Mouse (Mus musculus) spleen, adult 2 months (tissue): Measurements from ENCODE around the gene Ifitm6. TPM values are rescaled to one million over a fixed set of nuclear protein-coding genes. Genes with fewer than 3 reads are reported as not detected.

Source experiments
- DNase-seq, 2 experiments: peaks; one replicate each; pipeline versions ENCODE4 v3.0.0 to v3.0.0-alpha.2; 2012 to 2021; ENCODE audit warnings: low spot score in 2 of 2, low read depth in 1 of 2
- H3K27ac ChIP-seq: fragments of 200-500 bp; 2 replicates; pipeline ENCODE4 v1.5.1; 2012; ENCODE audit warnings: low read length, inconsistent platforms; ENCODE audit not compliant: insufficient read depth
- H3K27me3 ChIP-seq: fragments of 200-500 bp; 2 replicates; pipeline ENCODE4 v1.6.1; 2012; ENCODE audit warnings: mild to moderate bottlenecking, moderate library complexity, low read length, inconsistent platforms; ENCODE audit not compliant: control insufficient read depth, insufficient read depth
- H3K36me3 ChIP-seq: fragments of 200-500 bp; 2 replicates; pipeline ENCODE4 v1.6.1; 2012; ENCODE audit warnings: mild to moderate bottlenecking, low read length, inconsistent platforms; ENCODE audit not compliant: control insufficient read depth, insufficient read depth
- H3K4me1 ChIP-seq: fragments of 200-500 bp; 2 replicates; pipeline ENCODE4 v1.6.1; 2011; ENCODE audit warnings: inconsistent platforms; ENCODE audit not compliant: control insufficient read depth, insufficient read depth, insufficient read length
- H3K4me3 ChIP-seq: fragments of 200-500 bp; 2 replicates; pipeline ENCODE4 v1.5.1; 2011; ENCODE audit warnings: mild to moderate bottlenecking, inconsistent platforms; ENCODE audit not compliant: insufficient read depth, insufficient read length; ENCODE audit errors: extremely low read depth
- CTCF ChIP-seq: fragments of 200-500 bp; IDR thresholded peaks from 2 replicates; pipeline ENCODE4 v1.5.1; 2011; ENCODE audit warnings: mild to moderate bottlenecking, inconsistent platforms; ENCODE audit not compliant: insufficient read depth, insufficient read length, insufficient replicate concordance; ENCODE audit errors: extremely low read depth
- POLR2A ChIP-seq: fragments of 200-500 bp; IDR thresholded peaks from 2 replicates; pipeline ENCODE4 v1.6.1; 2011; ENCODE audit warnings: low read depth, low read length, inconsistent platforms
- WGBS: fragments of 180-500 bp; shearing (Covaris S2); methylation state at CpG from one replicate; pipeline ENCODE4 v1.1.7; 2018; 5-methylcytosine and 5-hydroxymethylcytosine counted together
- polyA plus RNA-seq: library from polyadenylated mRNA; depleted of rRNA; stranded (reverse); fragments of >200 nt; gene quantifications from 2 replicates; pipeline ENCODE4 v1.2.3, GENCODE M21; 2012

Gene Ifitm6
- polyA plus RNA-seq, 1 experiment = 25.5 TPM

DNA sequence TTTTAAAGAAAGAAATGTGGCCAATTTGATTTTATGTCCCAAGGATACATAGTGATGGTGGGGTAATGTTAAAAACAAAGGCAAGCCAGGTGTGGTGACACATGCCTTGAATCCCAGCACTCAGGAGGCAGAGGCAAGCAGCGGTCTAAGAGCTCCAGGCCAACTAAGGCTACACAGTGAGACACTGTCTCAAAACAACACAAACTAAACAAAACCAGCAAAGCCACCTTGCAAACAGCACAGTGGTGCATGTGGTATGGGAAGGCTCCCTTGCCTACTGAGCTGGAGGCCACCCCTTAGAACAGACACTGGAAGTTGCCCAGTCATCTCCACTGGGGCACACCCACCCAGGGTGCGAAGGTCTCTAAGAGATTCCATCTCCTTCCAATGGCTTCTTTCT, 42.2 kb upstream of the Ifitm6 start:
- Histone ChIP-seq H3K4me1 (peaks cover 10% of the 10 kb centered on the region), H3K27ac (no peak overlapping the region), H3K27me3 (peaks cover 15% of the 10 kb centered on the region), H3K36me3 (no peaks in the 10 kb centered on the region), H3K4me3 (no peak overlapping the region)
- DNase-seq = no peak
- TF ChIP-seq POLR2A = no peak
- TF ChIP-seq CTCF = no peak
- WGBS = 79% methylated on average over 2 of the region's 2 CpGs

DNA sequence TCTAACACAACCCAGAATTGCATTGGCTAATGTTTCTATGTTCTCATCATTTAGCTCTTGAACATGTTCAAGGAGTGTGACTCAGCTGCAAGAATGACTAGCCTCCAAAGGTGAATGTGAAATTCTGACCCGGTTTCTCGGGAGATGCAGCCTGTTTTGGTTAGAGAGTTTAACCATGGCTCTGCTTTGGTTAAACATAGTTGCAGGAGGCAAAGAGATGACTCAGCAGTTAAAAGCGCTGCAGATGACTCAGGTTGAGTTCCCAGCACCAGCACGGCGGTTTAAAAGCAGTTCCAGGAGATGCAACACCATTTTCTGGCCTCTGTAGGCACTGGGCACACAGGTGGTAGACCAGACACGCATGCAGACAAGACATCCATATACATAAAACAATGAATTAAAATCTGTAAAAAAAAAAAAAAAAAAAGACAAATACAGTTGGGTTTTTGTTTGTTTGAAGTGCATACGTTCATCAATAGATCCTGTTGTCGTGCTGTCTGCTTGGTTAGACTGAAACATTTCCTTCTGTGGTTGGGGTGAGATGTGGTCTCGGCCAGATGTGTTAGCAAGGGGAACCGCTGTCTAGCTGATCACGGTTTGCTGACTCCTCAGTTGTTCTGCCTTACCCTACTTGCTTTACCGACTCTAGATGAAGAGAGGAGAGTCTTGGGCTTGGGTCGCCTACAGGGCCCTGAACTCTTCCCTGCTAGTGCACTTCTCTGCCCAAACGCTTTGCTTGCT, 41.0 kb upstream of the Ifitm6 start:
- Histone ChIP-seq H3K4me1 (peaks cover 10% of the 10 kb centered on the region), H3K27ac (no peak overlapping the region), H3K4me3 (no peak overlapping the region), H3K27me3 (peaks cover 15% of the 10 kb centered on the region), H3K36me3 (no peaks in the 10 kb centered on the region)
- WGBS = 43% methylated on average over 14 of the region's 14 CpGs
- no peak for TF ChIP-seq POLR2A
- TF ChIP-seq CTCF = no peak
- no peak for DNase-seq

DNA sequence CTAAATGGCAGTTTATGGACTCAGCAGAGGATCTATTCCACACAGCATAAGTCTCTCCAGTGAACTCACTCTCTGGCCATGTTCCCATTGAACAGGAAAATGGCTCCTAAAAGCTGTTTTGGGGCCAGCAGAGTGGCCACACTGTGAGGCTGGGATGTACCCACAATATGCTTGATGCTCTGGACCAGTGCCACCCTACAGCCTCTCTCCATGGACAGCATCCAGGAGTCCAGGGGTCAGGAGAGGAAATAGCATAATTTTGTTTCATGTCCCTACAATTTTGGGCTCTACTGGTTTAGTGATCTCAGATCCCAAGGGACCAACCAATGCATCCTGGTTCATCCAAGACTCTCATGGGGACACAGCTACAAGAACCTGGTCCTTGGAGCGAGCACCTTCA, 39.8 kb upstream of the Ifitm6 start:
- Histone ChIP-seq H3K4me3 (no peak overlapping the region), H3K27me3 (peaks cover 15% of the 10 kb centered on the region), H3K4me1 (peaks cover 10% of the 10 kb centered on the region), H3K36me3 (no peaks in the 10 kb centered on the region), H3K27ac (no peak overlapping the region)
- TF ChIP-seq POLR2A = no peak
- no peak for TF ChIP-seq CTCF
- WGBS = 91% methylated on average over 1 of the region's 1 CpGs
- no peak for DNase-seq

DNA sequence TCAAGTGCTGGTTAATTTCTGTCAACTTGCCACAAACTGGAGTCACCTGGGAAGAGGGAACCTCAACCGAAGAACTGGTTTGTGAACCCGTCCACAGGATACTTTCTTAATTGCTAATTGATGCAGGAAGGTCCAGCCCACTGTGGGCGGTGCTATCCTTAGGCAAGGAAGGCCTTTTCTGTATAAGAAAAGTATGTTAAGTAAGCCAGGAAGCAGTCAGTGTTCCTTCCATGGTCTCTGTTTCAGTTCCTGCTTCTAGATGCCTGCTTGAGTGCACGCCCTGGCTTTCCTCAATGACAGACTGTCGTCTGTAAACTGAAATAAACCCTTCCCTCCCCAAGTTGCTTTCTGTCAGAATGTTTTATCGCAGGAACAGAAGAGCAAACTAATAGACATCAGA, 39.3 kb upstream of the Ifitm6 start:
- no peak for DNase-seq
- H3K4me3 ChIP-seq = no peak overlapping the region
- no peak for TF ChIP-seq CTCF
- no peak for TF ChIP-seq POLR2A
- peaks cover 15% of the 10 kb centered on the region for H3K27me3 ChIP-seq
- peaks cover 10% of the 10 kb centered on the region for H3K4me1 ChIP-seq
- H3K36me3 ChIP-seq = no peaks in the 10 kb centered on the region
- 64% methylated on average over 6 of the region's 6 CpGs for WGBS
- H3K27ac ChIP-seq = no peak overlapping the region

DNA sequence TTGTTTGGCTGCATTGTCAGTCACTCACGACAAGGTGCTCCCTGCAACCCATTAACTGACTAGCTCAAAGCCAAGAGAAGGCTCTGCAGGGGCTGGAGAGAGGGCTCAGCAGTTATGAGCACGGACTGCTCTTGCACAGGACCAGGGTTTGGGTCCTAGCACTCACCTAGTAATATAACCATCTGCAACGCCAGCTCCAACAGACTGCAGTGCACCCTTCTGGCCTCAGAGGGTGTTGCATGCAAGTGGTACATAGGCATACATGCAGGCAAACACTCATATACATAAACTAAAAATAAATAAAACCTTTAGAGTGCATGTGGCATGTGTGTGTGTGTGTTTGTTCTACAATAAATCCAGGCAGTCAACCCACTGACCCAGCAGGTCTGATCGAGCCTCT, 38.1 kb upstream of the Ifitm6 start:
- WGBS = 79% methylated on average over 4 of the region's 4 CpGs
- no peak overlapping the region for H3K4me3 ChIP-seq
- DNase-seq = no peak
- peaks cover 5% of the 10 kb centered on the region for H3K4me1 ChIP-seq
- H3K27me3 ChIP-seq = peaks cover 7% of the 10 kb centered on the region
- no peak overlapping the region for H3K27ac ChIP-seq
- TF ChIP-seq CTCF (no peak), POLR2A (no peak)
- no peaks in the 10 kb centered on the region for H3K36me3 ChIP-seq

DNA sequence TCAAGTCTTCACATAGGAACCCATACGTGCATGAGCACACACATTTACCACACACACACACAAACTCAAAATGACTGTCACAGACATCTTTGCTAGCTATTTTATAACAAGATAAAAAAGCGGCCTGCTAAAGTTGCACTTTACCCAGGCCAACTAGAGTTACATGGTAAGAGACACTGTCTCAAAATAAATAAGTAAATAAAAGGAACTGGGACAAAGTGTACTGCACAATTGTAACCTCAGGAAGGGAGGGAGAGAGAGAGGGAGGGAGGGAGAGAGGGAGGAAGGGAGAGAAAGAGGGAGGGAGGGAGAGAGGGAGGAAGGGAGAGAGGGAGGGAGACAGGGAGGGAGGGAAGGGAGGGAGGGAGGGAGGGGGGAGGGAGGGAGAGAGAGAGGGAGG, 34.7 kb upstream of the Ifitm6 start:
- no peak overlapping the region for H3K27ac ChIP-seq
- H3K4me1 ChIP-seq = peaks cover 9% of the 10 kb centered on the region; the same call in 1 of the 2 replicates
- H3K27me3 ChIP-seq = no peaks in the 10 kb centered on the region
- no peak for DNase-seq
- TF ChIP-seq POLR2A (no peak), CTCF (no peak)
- no peak overlapping the region for H3K4me3 ChIP-seq
- H3K36me3 ChIP-seq = no peaks in the 10 kb centered on the region
- WGBS = 74% methylated on average over 2 of the region's 2 CpGs

DNA sequence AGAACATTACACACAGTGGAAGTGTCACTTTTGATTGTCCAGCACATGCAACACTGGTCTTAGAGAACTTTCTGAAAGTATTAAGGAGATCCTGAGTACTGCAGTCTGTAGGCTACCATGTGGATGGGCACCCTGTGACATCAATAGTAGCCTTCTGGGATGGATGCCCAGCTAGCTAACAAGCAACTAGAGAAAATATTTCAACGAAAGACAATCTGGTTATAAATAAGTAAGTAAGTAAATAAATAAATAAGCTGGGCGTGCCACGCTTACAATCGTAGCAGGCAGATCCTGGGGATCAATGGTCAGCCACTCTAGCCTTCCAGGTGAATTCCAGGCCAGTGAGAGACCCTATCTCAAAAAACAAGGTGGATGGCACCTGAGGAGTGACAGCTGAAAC, 34.3 kb upstream of the Ifitm6 start:
- no peaks in the 10 kb centered on the region for H3K27me3 ChIP-seq
- H3K4me1 ChIP-seq = peaks cover 13% of the 10 kb centered on the region; the same call in 1 of the 2 replicates
- H3K36me3 ChIP-seq = no peaks in the 10 kb centered on the region
- no peak for TF ChIP-seq CTCF
- TF ChIP-seq POLR2A = no peak
- no peak overlapping the region for H3K27ac ChIP-seq
- no peak for DNase-seq
- H3K4me3 ChIP-seq = no peak overlapping the region
- WGBS = 87% methylated on average over 4 of the region's 4 CpGs
